Mouse (Mus musculus) midbrain, embryonic 12.5 days (tissue): ENCODE data around the gene Rassf1. TPM values are rescaled to one million over a fixed set of nuclear protein-coding genes. Genes with fewer than 3 reads are reported as not detected.

Source experiments
- ATAC-seq: fragments of 200-750 bp; cut with Nextera tagmentation; 2 replicates; pipeline ENCODE4 v1.8.0; 2017; ENCODE audit warnings: low read depth, moderate TSS enrichment, moderate library complexity; ENCODE audit not compliant: low FRiP score
- H3K27ac ChIP-seq: fragments of 300-500 bp; sonication (generic); replicated peaks from 2 replicates; pipeline ENCODE4 v1.5.1; 2016; ENCODE audit warnings: mild to moderate bottlenecking
- H3K27me3 ChIP-seq: fragments of 300-500 bp; sonication (generic); 2 replicates; pipeline ENCODE4 v1.6.1; 2016; ENCODE audit warnings: mild to moderate bottlenecking
- H3K36me3 ChIP-seq: fragments of 300-500 bp; sonication (generic); 2 replicates; pipeline ENCODE4 v1.6.1; 2016
- H3K4me1 ChIP-seq: fragments of 300-500 bp; sonication (generic); 2 replicates; pipeline ENCODE4 v1.6.1; 2016
- H3K4me2 ChIP-seq: fragments of 300-500 bp; sonication (generic); replicated peaks from 2 replicates; pipeline ENCODE4 v1.6.1; 2016; ENCODE audit warnings: mild to moderate bottlenecking, moderate library complexity
- H3K4me3 ChIP-seq: fragments of 300-500 bp; sonication (generic); 2 replicates; pipeline ENCODE4 v1.5.1; 2016; ENCODE audit warnings: mild to moderate bottlenecking
- H3K9ac ChIP-seq: fragments of 300-500 bp; sonication (generic); replicated peaks from 2 replicates; pipeline ENCODE4 v1.6.1; 2016; ENCODE audit warnings: mild to moderate bottlenecking, moderate library complexity
- H3K9me3 ChIP-seq: fragments of 300-500 bp; sonication (generic); 2 replicates; pipeline ENCODE4 v1.6.1; 2016; ENCODE audit warnings: mild to moderate bottlenecking
- WGBS: fragments of 180-500 bp; shearing (Covaris S2); methylation state at CpG from one replicate; pipeline ENCODE4 v1.1.7; 2016; 5-methylcytosine and 5-hydroxymethylcytosine counted together
- polyA plus RNA-seq: library from polyadenylated mRNA; unstranded; fragments of >200 nt; fragmentation: Nextera tagmentation; extraction: Ambion mirVana; gene quantifications from 2 replicates; pipeline ENCODE4 v1.2.1, GENCODE M21; 2016

Rassf1 gene
- polyA plus RNA-seq, 1 experiment from 2014 or later, result 48.9 TPM

DNA sequence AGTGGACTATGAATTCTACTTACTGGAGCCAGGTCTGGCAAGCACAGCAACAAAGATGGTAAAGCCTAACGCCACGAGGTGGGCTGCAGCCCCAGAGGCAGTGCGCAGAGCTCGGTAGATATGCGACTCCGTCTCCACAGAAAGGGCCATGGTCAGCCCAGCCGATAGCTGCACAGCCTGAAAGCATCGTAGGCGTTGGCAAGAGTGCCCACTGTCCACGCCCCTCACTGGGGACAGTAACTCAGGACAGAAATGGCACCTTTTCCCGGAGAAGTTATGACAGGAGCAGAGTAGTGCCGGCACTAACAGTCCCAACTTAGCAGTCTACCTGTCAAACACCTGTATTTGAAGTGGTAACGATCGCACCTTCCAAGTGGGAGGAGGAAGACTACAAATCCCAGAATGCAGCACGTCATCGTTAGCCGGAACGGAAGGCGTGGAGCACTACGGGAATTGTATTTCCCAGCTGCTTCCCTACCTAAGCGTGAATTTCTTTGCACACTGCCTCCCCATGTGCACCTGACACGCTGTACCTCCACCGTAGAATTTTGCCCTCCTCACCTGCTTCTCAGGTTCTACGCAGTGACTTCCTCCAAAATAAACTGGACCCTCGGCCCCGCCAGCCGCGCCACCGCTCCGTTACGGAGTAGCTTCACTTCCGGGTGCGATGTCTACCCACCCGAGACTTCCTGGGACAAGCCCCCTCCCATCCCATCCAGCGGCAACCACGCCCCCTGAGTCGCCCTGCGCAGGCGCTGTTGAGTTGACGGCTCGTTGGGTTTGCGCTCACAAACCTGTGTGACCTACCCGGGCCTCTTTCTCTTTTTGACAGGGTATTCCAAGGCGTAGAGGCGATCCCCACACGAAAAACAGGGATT, 9.6 kb upstream of the Rassf1 start, which contains the start of the genes Cyb561d2 and Nprl2:
TSS of gene Cyb561d2 (minus strand) at position 720 of the 878 bp plus-strand sequence.
TSS of gene Nprl2 (plus strand) at position 753 of the 878 bp plus-strand sequence.
- H3K4me2 ChIP-seq, result peak within 1 kb of the TSS; percentile 91
- H3K36me3 ChIP-seq, result peaks cover 50% of the 10 kb centered on the region
- H3K4me1 ChIP-seq, result peaks cover 36% of the 10 kb centered on the region
- H3K27me3 ChIP-seq, result no peaks in the 10 kb centered on the region
- peak within 1 kb of the TSS; percentile 49; the same call in 1 of the 2 replicates for H3K27ac ChIP-seq
- peak within 1 kb of the TSS; percentile 66 for H3K4me3 ChIP-seq
- H3K9ac ChIP-seq, result peak within 1 kb of the TSS; percentile 73
- peak; percentile 85 for ATAC-seq
- no peaks in the 10 kb centered on the region for H3K9me3 ChIP-seq
- WGBS, result under 1% methylated on average over 46 of the region's 46 CpGs

DNA sequence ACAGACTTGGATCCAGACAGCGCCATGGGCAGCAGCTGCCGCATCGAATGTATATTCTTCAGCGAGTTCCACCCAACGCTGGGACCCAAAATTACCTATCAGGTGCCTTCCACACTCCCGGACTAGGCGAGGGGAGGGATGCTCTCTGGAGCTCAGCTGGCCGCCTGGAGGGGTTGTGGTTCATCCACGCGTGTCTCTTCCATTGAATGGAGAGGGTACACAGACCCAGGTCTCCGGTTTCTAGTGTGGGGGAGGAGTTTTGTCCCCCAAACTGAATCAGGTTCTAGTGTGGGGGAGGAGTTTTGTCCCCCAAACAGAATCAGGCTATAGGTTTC, 9.0 kb upstream of the Rassf1 start:
- WGBS, result 3% methylated on average over 11 of the region's 11 CpGs
- H3K4me3 ChIP-seq, result peak overlapping the region; percentile 66
- H3K9ac ChIP-seq, result peak overlapping the region; percentile 73
- no peaks in the 10 kb centered on the region for H3K9me3 ChIP-seq
- H3K4me2 ChIP-seq, result peak overlapping the region; percentile 91
- H3K27me3 ChIP-seq, result peaks cover under 1% of the 10 kb centered on the region; the same call in 1 of the 2 replicates
- H3K4me1 ChIP-seq, result peaks cover 36% of the 10 kb centered on the region
- peaks cover 50% of the 10 kb centered on the region for H3K36me3 ChIP-seq
- peak overlapping the region; percentile 49; the same call in 1 of the 2 replicates for H3K27ac ChIP-seq
- peak; percentile 24; the same call in 1 of the 2 replicates for ATAC-seq

DNA sequence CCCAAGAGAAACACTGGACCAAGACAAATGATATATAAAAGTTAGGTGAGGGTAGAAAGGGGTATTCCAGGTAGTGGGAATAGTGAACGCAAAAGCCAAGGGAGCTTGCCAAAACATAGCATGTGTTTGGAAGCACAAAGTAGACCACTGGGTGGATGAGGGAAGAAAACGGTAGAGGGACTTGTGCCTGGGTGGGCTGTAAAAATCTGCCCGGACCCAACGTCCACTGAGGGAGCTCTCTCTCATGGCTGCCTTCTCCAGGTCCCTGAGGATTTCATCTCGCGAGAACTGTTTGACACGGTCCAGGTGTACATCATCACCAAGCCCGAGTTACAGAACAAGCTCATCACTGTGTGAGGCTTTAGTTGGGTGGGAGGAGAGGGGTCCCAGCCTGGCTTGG, 8.6 kb upstream of the Rassf1 start:
- Histone ChIP-seq H3K36me3 (peaks cover 48% of the 10 kb centered on the region), H3K4me3 (peak overlapping the region; percentile 66), H3K4me2 (peak overlapping the region; percentile 91), H3K9ac (peak overlapping the region; percentile 73; the same call in 1 of the 2 replicates), H3K27me3 (peaks cover 5% of the 10 kb centered on the region), H3K4me1 (peaks cover 39% of the 10 kb centered on the region), H3K27ac (no peak overlapping the region), H3K9me3 (no peaks in the 10 kb centered on the region)
- ATAC-seq, result no peak
- 40% methylated on average over 8 of the region's 8 CpGs for WGBS

DNA sequence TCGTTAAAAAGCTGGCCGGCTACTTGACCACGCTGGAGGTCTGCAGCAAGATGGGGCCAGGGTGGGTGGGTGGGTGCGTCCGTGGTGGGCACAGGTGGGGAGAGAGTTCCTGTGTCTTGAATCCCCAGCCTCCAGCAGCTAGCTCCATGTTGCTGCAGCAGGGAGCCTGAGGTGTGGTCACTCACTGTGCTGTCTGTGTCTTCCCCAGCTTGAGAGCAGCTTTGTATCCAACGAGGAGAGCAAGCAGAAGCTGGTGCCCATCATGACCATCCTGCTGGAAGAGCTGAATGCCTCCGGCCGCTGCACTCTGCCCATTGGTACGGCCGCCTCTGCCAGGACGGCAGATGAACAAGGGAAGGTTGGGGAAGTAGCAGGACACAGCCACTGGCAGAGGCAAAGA, 8.1 kb upstream of the Rassf1 start:
- no peak overlapping the region for H3K4me3 ChIP-seq

DNA sequence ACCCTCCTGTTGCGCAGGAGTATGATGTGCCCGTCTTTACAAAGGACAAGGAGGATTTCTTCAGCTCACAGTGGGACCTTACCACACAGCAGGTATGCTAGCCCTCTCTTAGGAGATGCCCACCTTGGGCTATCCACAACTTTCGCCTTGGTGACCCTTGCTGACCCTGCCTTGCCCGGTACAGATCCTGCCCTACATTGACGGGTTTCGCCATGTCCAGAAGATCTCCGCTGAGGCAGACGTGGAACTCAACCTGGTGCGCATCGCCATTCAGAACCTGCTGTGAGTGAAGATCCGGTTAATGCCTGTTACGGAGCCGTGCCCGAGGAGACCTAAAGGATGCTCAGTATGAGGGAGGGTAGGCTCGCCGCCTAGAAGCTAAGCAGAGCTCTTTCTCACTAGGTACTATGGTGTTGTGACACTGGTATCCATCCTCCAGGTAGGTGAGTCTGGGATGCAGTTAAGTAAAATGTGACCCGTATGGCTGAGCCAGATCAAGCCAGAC, 7.1 kb upstream of the Rassf1 start:
- Histone ChIP-seq H3K4me1 (peaks cover 40% of the 10 kb centered on the region), H3K4me3 (no peak overlapping the region)
- 95% methylated on average over 17 of the region's 17 CpGs for WGBS

More for the DNA sequence above, 8.1 kb upstream of the Rassf1 start:
- Histone ChIP-seq H3K27ac (no peak overlapping the region), H3K27me3 (peaks cover 10% of the 10 kb centered on the region), H3K4me1 (peaks cover 40% of the 10 kb centered on the region), H3K4me2 (no peak overlapping the region), H3K9ac (no peak overlapping the region; the same call in 1 of the 2 replicates), H3K9me3 (no peaks in the 10 kb centered on the region), H3K36me3 (peaks cover 42% of the 10 kb centered on the region)
- 91% methylated on average over 11 of the region's 11 CpGs for WGBS
- no peak for ATAC-seq

DNA sequence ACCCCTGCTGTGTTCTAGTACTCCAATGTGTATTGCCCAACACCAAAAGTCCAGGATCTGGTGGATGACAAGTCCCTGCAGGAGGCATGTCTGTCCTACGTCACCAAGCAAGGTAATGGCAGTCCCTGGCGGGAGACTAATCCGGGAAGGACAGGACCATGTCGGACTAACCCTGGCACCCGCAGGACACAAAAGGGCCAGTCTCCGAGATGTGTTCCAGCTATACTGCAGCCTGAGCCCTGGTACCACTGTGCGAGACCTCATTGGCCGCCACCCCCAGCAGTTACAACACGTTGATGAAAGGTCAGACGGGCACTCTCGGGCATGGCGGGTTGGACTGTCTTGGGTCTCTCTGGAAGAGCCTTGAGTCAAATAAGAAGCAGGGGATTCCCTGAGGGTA, 6.6 kb upstream of the Rassf1 start:
- H3K9me3 ChIP-seq, result no peaks in the 10 kb centered on the region
- 95% methylated on average over 12 of the region's 12 CpGs for WGBS
- H3K9ac ChIP-seq, result no peak overlapping the region
- no peak overlapping the region for H3K27ac ChIP-seq
- no peak overlapping the region for H3K4me2 ChIP-seq
- H3K36me3 ChIP-seq, result peaks cover 28% of the 10 kb centered on the region
- ATAC-seq, result no peak
- H3K27me3 ChIP-seq, result peaks cover 25% of the 10 kb centered on the region
- peaks cover 40% of the 10 kb centered on the region for H3K4me1 ChIP-seq
- H3K4me3 ChIP-seq, result no peak overlapping the region

More for the DNA sequence above, 7.1 kb upstream of the Rassf1 start:
- no peaks in the 10 kb centered on the region for H3K9me3 ChIP-seq
- H3K27me3 ChIP-seq, result peaks cover 20% of the 10 kb centered on the region
- no peak for ATAC-seq
- H3K4me2 ChIP-seq, result no peak overlapping the region
- H3K36me3 ChIP-seq, result peaks cover 33% of the 10 kb centered on the region
- H3K27ac ChIP-seq, result no peak overlapping the region
- no peak overlapping the region for H3K9ac ChIP-seq

DNA sequence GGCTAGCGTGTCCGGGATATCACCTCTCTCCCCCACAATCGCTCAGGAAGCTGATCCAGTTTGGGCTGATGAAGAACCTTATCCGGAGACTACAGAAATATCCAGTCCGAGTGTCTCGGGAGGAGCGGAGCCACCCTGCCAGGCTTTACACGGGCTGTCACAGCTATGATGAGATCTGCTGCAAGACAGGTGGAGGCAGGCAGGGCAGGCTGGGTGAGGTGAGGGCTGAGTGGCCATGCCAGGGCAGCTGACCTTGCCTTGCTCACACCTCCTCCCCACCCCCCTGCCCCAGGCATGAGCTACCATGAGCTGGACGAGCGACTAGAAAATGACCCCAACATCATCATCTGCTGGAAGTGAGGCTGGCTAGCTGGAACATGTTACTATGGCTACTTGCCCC, 6.2 kb upstream of the Rassf1 start:
- Histone ChIP-seq H3K27ac (no peak overlapping the region), H3K4me1 (peaks cover 40% of the 10 kb centered on the region), H3K4me2 (no peak overlapping the region), H3K4me3 (no peak overlapping the region), H3K27me3 (peaks cover 29% of the 10 kb centered on the region), H3K36me3 (peaks cover 23% of the 10 kb centered on the region), H3K9me3 (no peaks in the 10 kb centered on the region), H3K9ac (no peak overlapping the region)
- WGBS, result 88% methylated on average over 10 of the region's 10 CpGs
- no peak for ATAC-seq

DNA sequence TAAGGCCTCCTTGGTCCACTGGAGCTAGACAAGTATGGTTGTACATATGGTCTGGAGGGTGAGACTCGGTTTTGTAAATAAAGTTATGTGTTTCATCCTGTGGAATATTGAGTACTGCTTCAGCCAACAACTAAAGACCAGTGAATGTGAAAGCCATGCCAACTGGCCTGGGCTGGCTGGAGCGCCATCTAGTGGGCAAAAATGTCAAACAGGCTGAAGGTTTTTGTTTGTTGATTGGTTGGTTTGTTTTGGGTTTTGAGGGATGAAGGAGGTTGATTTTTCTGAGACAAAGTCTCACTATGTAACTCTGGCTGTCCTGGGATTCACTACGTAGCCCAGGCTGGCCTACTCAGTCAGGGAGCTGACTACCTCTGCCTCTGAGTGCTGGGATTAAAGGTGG, 5.8 kb upstream of the Rassf1 start:
- WGBS, result 12% methylated on average over 3 of the region's 3 CpGs
- no peak for ATAC-seq
- peaks cover 39% of the 10 kb centered on the region for H3K4me1 ChIP-seq

DNA sequence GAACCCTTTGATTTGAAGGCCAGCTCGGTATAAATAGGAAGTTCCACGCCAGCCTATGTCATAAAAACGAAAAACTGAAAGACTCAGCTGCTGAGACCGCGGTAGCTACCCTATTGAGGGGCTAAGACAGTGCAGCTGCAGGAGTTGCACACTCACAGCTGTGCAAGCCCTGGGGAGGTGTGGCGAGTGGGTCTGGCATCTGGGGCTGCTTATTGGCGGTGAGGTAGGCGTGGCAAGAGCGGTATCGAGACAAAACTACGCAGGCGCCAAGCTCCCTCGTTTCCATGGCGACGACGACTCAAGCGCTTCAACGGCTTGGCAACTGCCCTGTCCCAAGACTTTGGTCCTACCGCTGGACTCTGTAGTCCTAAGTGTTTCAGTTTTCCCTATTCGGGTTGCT, 4.3 kb upstream of the Rassf1 start, which contains the start of gene Zmynd10:
TSS of gene Zmynd10 (plus strand) at position 273 of the 400 bp plus-strand sequence.
- H3K4me3 ChIP-seq, result peak within 1 kb of the TSS; percentile 22; the same call in 1 of the 2 replicates
- WGBS, result 3% methylated on average over 20 of the region's 20 CpGs
- H3K4me1 ChIP-seq, result peaks cover 44% of the 10 kb centered on the region

More for the DNA sequence above, 5.8 kb upstream of the Rassf1 start:
- no peaks in the 10 kb centered on the region for H3K9me3 ChIP-seq
- peaks cover 33% of the 10 kb centered on the region for H3K27me3 ChIP-seq
- no peak overlapping the region for H3K9ac ChIP-seq
- no peak overlapping the region for H3K4me2 ChIP-seq
- H3K4me3 ChIP-seq, result no peak overlapping the region
- H3K36me3 ChIP-seq, result peaks cover 22% of the 10 kb centered on the region
- no peak overlapping the region for H3K27ac ChIP-seq

DNA sequence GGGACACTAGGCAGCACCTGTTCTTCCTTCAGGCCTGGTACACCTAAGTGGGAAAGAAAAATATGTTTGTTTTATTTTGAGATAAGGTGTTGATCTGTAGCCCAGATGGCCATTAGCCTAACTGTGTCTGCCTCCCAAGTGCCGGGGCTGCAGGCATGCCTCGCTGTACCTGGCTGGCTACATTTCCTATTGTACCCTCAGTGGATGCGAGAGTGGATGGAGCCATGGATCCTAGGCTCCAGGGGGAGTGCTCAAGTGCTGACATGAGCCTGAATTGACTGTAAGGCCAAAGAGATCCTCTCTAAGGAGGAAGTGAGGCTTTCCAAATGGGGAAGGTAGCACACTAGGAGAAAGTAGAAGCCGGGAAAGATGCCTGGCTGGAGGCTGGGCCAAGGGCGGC, 3.4 kb upstream of the Rassf1 start:
- Histone ChIP-seq H3K4me3 (no peak overlapping the region), H3K4me1 (peaks cover 44% of the 10 kb centered on the region), H3K4me2 (no peak overlapping the region), H3K36me3 (peaks cover 22% of the 10 kb centered on the region), H3K9me3 (no peaks in the 10 kb centered on the region), H3K9ac (no peak overlapping the region), H3K27me3 (peaks cover 57% of the 10 kb centered on the region), H3K27ac (no peak overlapping the region)
- WGBS, result 82% methylated on average over 5 of the region's 5 CpGs
- ATAC-seq, result no peak

More for the DNA sequence above, 4.3 kb upstream of the Rassf1 start, which contains the start of gene Zmynd10:
- peak; percentile 70 for ATAC-seq
- Histone ChIP-seq H3K9ac (peak within 1 kb of the TSS; percentile 41; the same call in 1 of the 2 replicates), H3K4me2 (peak within 1 kb of the TSS; percentile 47), H3K9me3 (no peaks in the 10 kb centered on the region), H3K27me3 (peaks cover 48% of the 10 kb centered on the region), H3K36me3 (peaks cover 22% of the 10 kb centered on the region), H3K27ac (peak within 1 kb of the TSS; percentile 35; the same call in 1 of the 2 replicates)

DNA sequence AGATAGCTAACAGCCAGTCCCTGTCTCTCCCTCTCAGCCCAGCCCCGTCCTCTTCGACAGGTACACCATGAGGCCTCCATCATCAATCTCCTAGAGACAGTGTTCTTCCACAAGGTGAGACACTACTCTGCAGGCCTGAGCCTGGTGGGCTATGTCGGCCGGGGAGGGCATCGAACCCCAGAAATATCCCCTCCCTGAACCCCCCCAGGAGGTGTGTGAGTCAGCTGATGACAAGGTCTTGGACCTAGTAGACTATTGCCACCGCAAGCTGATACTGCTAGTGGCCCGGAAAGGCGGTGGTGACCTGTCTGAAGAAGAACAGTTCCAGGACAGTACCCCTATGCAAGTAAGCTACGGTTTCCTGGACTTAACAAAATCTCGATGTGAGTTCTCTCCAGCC, 2.5 kb upstream of the Rassf1 start:
- WGBS, result 93% methylated on average over 10 of the region's 10 CpGs
- Histone ChIP-seq H3K9ac (no peak overlapping the region), H3K27me3 (peaks cover 64% of the 10 kb centered on the region), H3K4me1 (peaks cover 50% of the 10 kb centered on the region), H3K9me3 (no peaks in the 10 kb centered on the region), H3K4me3 (no peak overlapping the region), H3K4me2 (no peak overlapping the region), H3K36me3 (peaks cover 16% of the 10 kb centered on the region), H3K27ac (no peak overlapping the region)
- ATAC-seq, result no peak
